Mouse (Mus musculus) MEL (cell line): ENCODE measurements at regions not wholly inside any gene's neighbourhood (a gene's known extent, or its start where the extent isn't known, plus 50 kb on each side); places are given as distances from the start of the nearest gene placed in this dataset.

ENCODE experiments used
- DNase-seq: peaks from one replicate; pipeline ENCODE4 v3.0.0; 2011; ENCODE audit warnings: low read depth, low spot score
- H3K27ac ChIP-seq: 2 replicates; pipeline ENCODE4 v1.5.1; 2012; ENCODE audit warnings: low read depth, mild to moderate bottlenecking, control low read depth, low read length, moderate library complexity; ENCODE audit not compliant: control insufficient read depth
- H3K27me3 ChIP-seq, 2 experiments: fragments of 150-350 bp in 1 of 2; sonication (generic) in 1 of 2; 2 replicates each; pipeline ENCODE4 v1.6.1; 2012; ENCODE audit warnings: low read length in 2 of 2, mild to moderate bottlenecking in 2 of 2, improper control_type of control experiment in 1 of 2, moderate library complexity in 1 of 2; ENCODE audit not compliant: insufficient read depth in 2 of 2, control insufficient read depth in 1 of 2
- H3K36me3 ChIP-seq, 2 experiments: 2 replicates each; pipeline ENCODE4 v1.6.1; 2012 to 2014; ENCODE audit warnings: low read length in 2 of 2, improper control_type of control experiment in 1 of 2, inconsistent platforms in 1 of 2, mild to moderate bottlenecking in 1 of 2; ENCODE audit not compliant: insufficient read depth in 2 of 2, control insufficient read depth in 1 of 2
- H3K4me1 ChIP-seq, 2 experiments: fragments of 150-350 bp in 1 of 2; sonication (generic) in 1 of 2; 2 replicates each; pipeline ENCODE4 v1.6.1; 2012; ENCODE audit warnings: low read length in 2 of 2, improper control_type of control experiment in 1 of 2, mild to moderate bottlenecking in 1 of 2; ENCODE audit not compliant: insufficient read depth in 2 of 2, control insufficient read depth in 1 of 2
- H3K4me3 ChIP-seq, 2 experiments: fragments of 150-350 bp in 1 of 2; sonication (generic) in 1 of 2; 2 replicates each; pipeline ENCODE4 v1.5.1; 2012; ENCODE audit warnings: low read depth in 2 of 2, low read length in 2 of 2, mild to moderate bottlenecking in 2 of 2, moderate library complexity in 2 of 2, control low read depth in 1 of 2, improper control_type of control experiment in 1 of 2; ENCODE audit not compliant: control insufficient read depth in 1 of 2, insufficient read depth in 1 of 2
- H3K79me2 ChIP-seq: 2 replicates; pipeline ENCODE4 v1.6.1; 2012; ENCODE audit warnings: mild to moderate bottlenecking, low read length, moderate library complexity; ENCODE audit not compliant: control insufficient read depth, poor library complexity, insufficient read depth
- H3K9ac ChIP-seq: 2 replicates; pipeline ENCODE4 v1.6.1; 2012; ENCODE audit warnings: low read depth, mild to moderate bottlenecking, control low read depth, low read length, moderate library complexity; ENCODE audit not compliant: control insufficient read depth, poor library complexity, severe bottlenecking
- H3K9me3 ChIP-seq: fragments of 150-350 bp; sonication (generic); replicated peaks from 2 replicates; pipeline ENCODE4 v1.6.1; 2012; ENCODE audit warnings: mild to moderate bottlenecking, low read length, improper control_type of control experiment, moderate library complexity; ENCODE audit not compliant: insufficient read depth
- BHLHE40 ChIP-seq: IDR thresholded peaks from 2 replicates; pipeline ENCODE4 v1.6.1; 2012; ENCODE audit warnings: low read depth, mild to moderate bottlenecking, inconsistent platforms, low read length, improper control_type of control experiment, borderline replicate concordance
- CHD1 ChIP-seq: IDR thresholded peaks from 2 replicates; pipeline ENCODE4 v1.6.1; 2012; ENCODE audit warnings: low read depth, mild to moderate bottlenecking, inconsistent platforms, low read length, improper control_type of control experiment
- CHD2 ChIP-seq: IDR thresholded peaks from 2 replicates; pipeline ENCODE4 v1.6.1; 2011; ENCODE audit warnings: low read length, improper control_type of control experiment
- ELF1 ChIP-seq: IDR thresholded peaks from 2 replicates; pipeline ENCODE4 v1.6.1; 2014; ENCODE audit warnings: low read depth, mild to moderate bottlenecking, inconsistent platforms, low read length, improper control_type of control experiment, moderate library complexity
- JUND ChIP-seq: IDR thresholded peaks from 2 replicates; pipeline ENCODE4 v1.6.1; 2011; ENCODE audit warnings: low read depth, mild to moderate bottlenecking, improper control_type of control experiment, low read length
- MAZ ChIP-seq: IDR thresholded peaks from 2 replicates; pipeline ENCODE4 v1.6.1; 2012; ENCODE audit warnings: low read depth, mild to moderate bottlenecking, inconsistent platforms, low read length, improper control_type of control experiment
- MEF2A ChIP-seq: IDR thresholded peaks from 2 replicates; pipeline ENCODE4 v1.6.1; 2014; ENCODE audit warnings: low read depth, mild to moderate bottlenecking, inconsistent platforms, low read length, improper control_type of control experiment; ENCODE audit not compliant: poor library complexity, insufficient replicate concordance, severe bottlenecking; ENCODE audit errors: extremely low read depth
- MXI1 ChIP-seq: IDR thresholded peaks from 2 replicates; pipeline ENCODE4 v1.6.1; 2011; ENCODE audit warnings: mild to moderate bottlenecking, low read depth, low read length, improper control_type of control experiment
- MYB ChIP-seq: IDR thresholded peaks from 2 replicates; pipeline ENCODE4 v1.6.1; 2011; ENCODE audit warnings: mild to moderate bottlenecking, low read depth, low read length, improper control_type of control experiment
- NELFE ChIP-seq: IDR thresholded peaks from 2 replicates; pipeline ENCODE4 v1.6.1; 2011; ENCODE audit warnings: low read depth, low read length, improper control_type of control experiment
- POLR2A ChIP-seq, 2 experiments: IDR thresholded peaks; 2 replicates each; pipeline ENCODE4 v1.6.1; 2011 to 2012; ENCODE audit warnings: low read length in 2 of 2, mild to moderate bottlenecking in 2 of 2, control low read depth in 1 of 2, improper control_type of control experiment in 1 of 2, low read depth in 1 of 2, moderate library complexity in 1 of 2; ENCODE audit not compliant: control insufficient read depth in 1 of 2, insufficient read depth in 1 of 2, poor library complexity in 1 of 2
- POLR2AphosphoS2 ChIP-seq: IDR thresholded peaks from 2 replicates; pipeline ENCODE4 v1.6.1; 2011; ENCODE audit warnings: low read length, improper control_type of control experiment
- RCOR1 ChIP-seq: IDR thresholded peaks from 2 replicates; pipeline ENCODE4 v1.6.1; 2012; ENCODE audit warnings: low read depth, mild to moderate bottlenecking, inconsistent platforms, low read length, improper control_type of control experiment
- SIN3A ChIP-seq: IDR thresholded peaks from 2 replicates; pipeline ENCODE4 v1.6.1; 2012; ENCODE audit warnings: low read length, improper control_type of control experiment, inconsistent platforms
- TCF12 ChIP-seq: IDR thresholded peaks from 2 replicates; pipeline ENCODE4 v1.6.1; 2014; ENCODE audit warnings: low read depth, mild to moderate bottlenecking, inconsistent platforms, low read length, improper control_type of control experiment, moderate library complexity
- UBTF ChIP-seq: IDR thresholded peaks from 2 replicates; pipeline ENCODE4 v1.6.1; 2012; ENCODE audit warnings: low read depth, mild to moderate bottlenecking, inconsistent platforms, low read length, improper control_type of control experiment, moderate library complexity, borderline replicate concordance; ENCODE audit not compliant: insufficient read depth
- ZKSCAN1 ChIP-seq: IDR thresholded peaks from 2 replicates; pipeline ENCODE4 v1.6.1; 2012; ENCODE audit warnings: low read depth, mild to moderate bottlenecking, inconsistent platforms, low read length, improper control_type of control experiment, moderate library complexity
- ZNF384 ChIP-seq: IDR thresholded peaks from 2 replicates; pipeline ENCODE4 v1.6.1; 2012; ENCODE audit warnings: low read depth, mild to moderate bottlenecking, inconsistent platforms, low read length, improper control_type of control experiment

DNA sequence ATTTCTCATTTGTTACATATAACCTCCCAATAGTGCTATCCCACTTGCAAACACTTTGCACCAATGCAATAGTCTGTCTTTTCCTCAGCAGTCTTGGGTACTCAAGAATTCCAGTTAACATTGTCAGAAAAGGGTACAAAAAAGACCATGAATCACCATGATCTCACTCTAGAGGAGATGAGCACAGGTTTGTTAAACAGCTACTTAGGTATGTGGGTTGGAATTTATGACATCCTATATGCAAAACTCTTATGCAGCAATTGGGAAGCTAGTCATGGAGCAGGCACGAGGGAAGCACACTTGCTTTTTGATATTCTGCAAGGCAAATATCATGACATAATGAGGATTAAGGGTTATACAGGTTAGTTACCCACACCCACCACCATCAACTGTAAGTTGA, 307.7 kb upstream of the Sfrp2 start:
- no peaks in the 10 kb centered on the region for H3K9me3 ChIP-seq
- no peaks in the 10 kb centered on the region for H3K36me3 ChIP-seq
- no peak for DNase-seq
- no peaks in the 10 kb centered on the region for H3K79me2 ChIP-seq
- H3K9ac ChIP-seq, result no peak overlapping the region
- H3K27ac ChIP-seq, result no peak overlapping the region
- TF ChIP-seq ZNF384 (no peak), CHD2 (no peak), SIN3A (no peak), NELFE (no peak), MAZ (no peak), CHD1 (no peak), POLR2AphosphoS2 (no peak), JUND (no peak), UBTF (no peak), BHLHE40 (no peak), MXI1 (no peak), ELF1 (no peak), MEF2A (no peak)
- H3K4me1 ChIP-seq, result no peaks in the 10 kb centered on the region
- H3K27me3 ChIP-seq, result no peaks in the 10 kb centered on the region
- H3K4me3 ChIP-seq, result no peak overlapping the region

DNA sequence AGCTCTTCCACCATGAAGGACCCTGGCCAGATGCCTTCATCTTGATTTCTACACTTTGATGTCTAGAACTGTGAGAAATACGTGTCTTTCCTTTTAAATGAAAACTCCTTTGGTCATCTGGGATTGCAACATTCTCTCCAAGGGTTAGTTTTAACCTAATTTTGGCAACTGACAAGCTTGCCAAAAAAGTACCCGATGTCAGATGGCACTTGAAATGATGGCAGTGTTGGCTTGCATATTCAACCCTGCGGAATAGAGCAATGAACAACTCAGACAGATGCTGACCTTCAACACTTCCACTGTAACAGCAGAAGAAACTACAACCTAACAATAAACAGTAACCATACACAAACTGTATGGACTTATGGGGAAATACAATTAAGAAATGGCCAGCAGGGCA, 286.9 kb upstream of the Sfrp2 start:
- TF ChIP-seq MYB (no peak), POLR2A (IDR thresholded peaks at IDR 0.05; ENCODE audit: control insufficient read depth in 1 of 2, insufficient read depth in 1 of 2, low read depth in 1 of 2, low read length in 2 of 2, poor library complexity in 1 of 2) (no peak), TCF12 (no peak), ZKSCAN1 (no peak), RCOR1 (no peak), CHD1 (no peak)
- no peak for DNase-seq
- Histone ChIP-seq H3K4me1 (no peaks in the 10 kb centered on the region), H3K27me3 (no peaks in the 10 kb centered on the region), H3K36me3 (no peaks in the 10 kb centered on the region), H3K79me2 (no peaks in the 10 kb centered on the region), H3K9ac (no peak overlapping the region), H3K9me3 (no peaks in the 10 kb centered on the region), H3K27ac (no peak overlapping the region), H3K4me3 (no peak overlapping the region)
